Mouse (Mus musculus) T-cell, adult 2 months (primary cell): ENCODE measurements at regions not wholly inside any gene's neighbourhood (a gene's known extent, or its start where the extent isn't known, plus 50 kb on each side); places are given as distances from the start of the nearest gene placed in this dataset.
A peak's percentile ranks its signal among the peaks of the same experiment; 100 is the strongest.

ENCODE experiments used
- DNase-seq: peaks from one replicate; pipeline ENCODE4 v3.0.0; 2022; ENCODE audit warnings: low spot score

- DNase-seq: no peak
These were observed 146.2 kb upstream of the Nr5a2 start for GRCm38 (mm10) chr1:137106444-137106843.

- no peak for DNase-seq
These were observed 131.5 kb upstream of the Nr5a2 start for GRCm38 (mm10) chr1:137091762-137092161.

- no peak for DNase-seq
These were observed 127.9 kb upstream of the Nr5a2 start for GRCm38 (mm10) chr1:137088148-137088547.

- DNase-seq: no peak
These were observed 126.5 kb upstream of the Nr5a2 start for GRCm38 (mm10) chr1:137086766-137087165.

GRCm38 (mm10) chr1:137083500-137083899 lies 123.3 kb upstream of the Nr5a2 start:
- no peak for DNase-seq

GRCm38 (mm10) chr1:137079401-137080003 lies 119.3 kb upstream of the Nr5a2 start:
- DNase-seq: no peak

GRCm38 (mm10) chr1:137074787-137075186 lies 114.5 kb upstream of the Nr5a2 start:
- peak; percentile 46 for DNase-seq

- no peak for DNase-seq
These were observed 113.8 kb upstream of the Nr5a2 start for GRCm38 (mm10) chr1:137073857-137074572.

- DNase-seq: no peak
These were observed 100.7 kb upstream of the Nr5a2 start for GRCm38 (mm10) chr1:137060914-137061313.

GRCm38 (mm10) chr1:137053134-137053533 lies 92.9 kb upstream of the Nr5a2 start:
- DNase-seq: no peak

GRCm38 (mm10) chr1:137051515-137051914 lies 91.3 kb upstream of the Nr5a2 start:
- no peak for DNase-seq

GRCm38 (mm10) chr1:137044076-137044475 lies 83.8 kb upstream of the Nr5a2 start:
- DNase-seq: no peak

GRCm38 (mm10) chr1:137042414-137043010 lies 82.3 kb upstream of the Nr5a2 start:
- no peak for DNase-seq

- no peak for DNase-seq
These were observed 80.7 kb upstream of the Nr5a2 start for GRCm38 (mm10) chr1:137040898-137041297.

GRCm38 (mm10) chr1:137034586-137034985 lies 74.3 kb upstream of the Nr5a2 start:
- DNase-seq: no peak

GRCm38 (mm10) chr1:137033679-137034078 lies 73.4 kb upstream of the Nr5a2 start:
- DNase-seq: no peak

GRCm38 (mm10) chr1:137023706-137024105 lies 63.5 kb upstream of the Nr5a2 start:
- no peak for DNase-seq

GRCm38 (mm10) chr1:137020528-137020927 lies 60.3 kb upstream of the Nr5a2 start:
- DNase-seq: no peak

- no peak for DNase-seq
These were observed 57.4 kb upstream of the Nr5a2 start for GRCm38 (mm10) chr1:137017642-137018041.

- DNase-seq: no peak
These were observed 50.1 kb upstream of the Nr5a2 start for GRCm38 (mm10) chr1:137010240-137010926.
